Mouse (Mus musculus) spleen, adult 18-20 months (tissue): ENCODE measurements around the gene Dynlt3.
"Not testable (repeated sequence)": the region's sequence is repeated elsewhere in the genome, so short reads cannot be mapped to it uniquely, and the experiment has no call there.

ENCODE experiments used
- DNase-seq, 2 experiments: peaks; one replicate each; pipeline ENCODE4 v3.0.0; 2022; ENCODE audit warnings: mixed read lengths in 2 of 2

The Dynlt3 gene

DNA sequence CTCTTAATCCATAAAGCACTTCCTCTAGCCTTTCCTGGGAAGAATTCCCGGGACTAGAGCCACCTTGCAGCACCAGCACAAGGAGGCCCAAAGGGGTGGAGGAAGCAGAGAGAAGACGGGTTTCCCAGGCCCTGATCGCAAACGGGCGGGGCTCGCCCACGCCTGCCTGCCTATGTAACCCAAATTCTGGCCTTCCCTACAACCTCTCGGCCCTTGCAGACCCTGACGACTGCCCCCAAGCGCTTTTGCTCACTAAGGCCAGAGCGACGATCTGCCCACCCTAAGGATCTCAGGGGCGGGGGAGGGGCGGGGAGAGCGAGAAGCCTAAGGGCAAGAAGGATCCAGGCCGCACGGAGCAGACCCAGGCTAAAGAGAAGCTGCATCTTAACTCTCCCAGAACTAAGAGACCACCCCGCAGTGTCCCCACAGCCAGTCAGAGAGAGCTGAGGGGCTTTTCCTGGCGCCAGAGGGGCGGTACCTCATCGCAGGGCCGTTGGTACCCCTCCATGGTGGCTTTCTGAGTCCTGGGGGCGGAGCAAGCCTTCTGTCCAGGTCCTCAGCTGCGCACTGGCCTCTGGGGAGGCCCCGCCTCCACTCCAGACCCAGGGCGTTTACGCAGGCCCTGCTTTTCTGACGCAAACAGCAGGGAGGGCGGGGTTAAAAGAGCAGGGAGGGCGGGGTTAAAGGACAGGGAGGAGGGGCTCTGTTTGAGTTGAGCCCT lies at the start of gene Dynlt3:
Gene Dynlt3, minus strand, starts transcription at position 613 of the 721 bp plus-strand sequence.
- peak; percentile 66 to 69 for DNase-seq

DNA sequence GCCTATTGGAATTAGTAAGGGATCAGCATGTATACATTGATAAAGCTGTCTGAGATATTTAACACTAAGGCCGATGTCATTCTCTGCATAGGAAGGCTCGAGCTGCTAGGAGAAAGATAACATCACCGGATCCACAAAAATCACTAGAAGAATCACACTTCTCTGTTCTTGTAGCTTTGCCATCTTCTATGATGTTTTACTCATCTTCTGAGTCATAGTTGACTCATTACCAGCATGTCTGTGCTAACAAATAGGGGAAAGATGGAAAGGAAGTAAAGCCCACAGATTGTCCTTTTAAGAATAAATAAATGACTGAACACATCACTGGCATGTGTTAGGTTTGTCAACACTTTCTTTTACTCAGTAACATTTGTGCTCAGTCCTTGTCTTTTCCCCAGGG lies 37.0 kb upstream of the Dynlt3 start:
- DNase-seq: no peak

DNA sequence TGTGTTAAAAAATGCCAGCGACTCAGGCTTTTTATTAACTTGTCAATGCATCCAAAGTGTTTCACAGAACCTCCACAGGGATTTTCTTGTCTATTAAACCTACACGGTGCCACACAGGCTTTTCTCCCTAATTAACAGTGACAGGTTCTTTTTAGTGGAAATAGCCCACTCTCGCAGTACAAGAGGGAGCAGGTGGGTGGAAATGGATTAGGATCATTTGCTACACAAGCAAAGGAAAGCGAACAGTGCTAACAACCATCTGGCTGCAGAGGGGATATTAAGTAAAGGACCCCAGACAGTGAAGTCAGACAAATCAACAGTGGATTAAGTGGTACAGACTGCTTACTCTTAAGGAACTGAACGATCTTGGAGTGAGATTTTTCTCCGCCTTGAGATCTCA lies 33.2 kb upstream of the Dynlt3 start:
- no peak for DNase-seq

DNA sequence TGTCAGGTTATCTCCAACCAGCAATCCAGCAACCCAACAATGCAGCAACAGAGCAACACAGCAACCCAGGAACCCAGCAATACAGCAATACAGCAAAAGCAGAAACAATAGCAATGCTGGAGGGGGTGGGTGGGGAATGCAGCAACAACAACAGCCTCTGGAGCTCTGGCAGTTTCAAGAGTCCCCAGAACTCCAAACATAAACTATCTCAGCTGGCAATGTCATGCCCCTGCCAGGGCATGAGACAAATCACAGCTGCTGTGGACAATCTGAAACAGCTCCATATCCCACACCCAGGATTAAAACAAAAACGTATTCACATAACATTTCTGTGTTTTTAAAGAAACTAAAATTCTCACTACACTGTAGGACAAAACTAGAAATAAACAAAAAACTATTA lies 9.2 kb upstream of the Dynlt3 start:
- no peak for DNase-seq

DNA sequence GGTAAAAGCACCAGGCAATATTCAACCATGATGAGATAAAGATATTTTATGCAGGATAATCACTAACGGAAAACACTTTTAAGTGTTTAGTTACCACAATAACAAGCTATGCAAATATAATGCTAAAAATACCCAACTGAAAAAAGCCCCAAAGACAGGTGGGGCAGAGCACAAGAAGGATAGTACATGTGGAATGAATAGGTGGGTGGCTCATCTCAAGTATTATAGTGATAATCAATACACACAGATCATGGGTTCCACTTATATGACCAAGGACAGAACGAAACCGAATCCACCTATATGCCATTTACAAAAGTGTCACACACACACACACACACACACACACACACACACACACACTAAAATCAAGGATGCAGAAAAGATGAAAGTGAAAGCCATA lies 8.6 kb upstream of the Dynlt3 start:
- no peak for DNase-seq

DNA sequence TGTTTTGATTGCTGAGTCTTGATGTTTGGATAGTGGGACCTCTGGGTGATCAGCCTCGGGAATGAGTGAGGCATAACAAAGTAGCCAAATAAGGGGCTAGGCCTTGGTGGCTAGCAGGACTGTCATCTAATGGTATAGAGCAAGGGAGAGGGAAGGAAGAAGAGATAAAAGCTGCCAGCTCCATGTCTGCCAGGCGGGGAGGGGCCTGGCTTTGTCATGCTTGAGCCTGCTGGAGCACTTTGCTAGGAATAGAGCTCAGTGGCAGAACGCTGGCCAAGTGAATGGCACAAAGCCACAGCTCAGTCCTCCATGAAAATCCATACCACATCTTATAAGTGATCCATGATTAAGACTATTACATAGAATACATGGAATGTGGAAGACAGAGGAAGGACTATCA lies 10.0 kb downstream of the Dynlt3 start:
- DNase-seq: no peak

DNA sequence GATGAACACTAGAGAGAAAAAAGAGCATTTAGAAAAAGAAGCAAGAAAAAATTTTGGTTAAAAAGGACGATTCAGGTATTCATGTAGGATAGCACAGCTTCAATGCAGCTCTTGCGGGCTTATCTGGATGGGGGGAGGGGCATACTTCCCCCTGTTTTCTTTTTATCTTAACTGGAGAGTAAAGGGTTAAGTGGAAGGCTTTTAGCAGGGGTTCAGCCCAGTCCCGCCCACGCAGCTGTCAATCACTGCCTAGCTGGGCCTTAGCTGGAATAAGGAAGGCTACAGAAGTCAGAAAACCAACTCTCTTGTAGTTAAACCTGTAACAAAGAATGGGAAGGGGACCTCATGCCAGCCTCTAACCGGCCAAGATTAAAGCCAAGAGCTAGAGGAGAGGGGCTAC lies 22.2 kb downstream of the Dynlt3 start:
- not testable (repeated sequence) for DNase-seq

DNA sequence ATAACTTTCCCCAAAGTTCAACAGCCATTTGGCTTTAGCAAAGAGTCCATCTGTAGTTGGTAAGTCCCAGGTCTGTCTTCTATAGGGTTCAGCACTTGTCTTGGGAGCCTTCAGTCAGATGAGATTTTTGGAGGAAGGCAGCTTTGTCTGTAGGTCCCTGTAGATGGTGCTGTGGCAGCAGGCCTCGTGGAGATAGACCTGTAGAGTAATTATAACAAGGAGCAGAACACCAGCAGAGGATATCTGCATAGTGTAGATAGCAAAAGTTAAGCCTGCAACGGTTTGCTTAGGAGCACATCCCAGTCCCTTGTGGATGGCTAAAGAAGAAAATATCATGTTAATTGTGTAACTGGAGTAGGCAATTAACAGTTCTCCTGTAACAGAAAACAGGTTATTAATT lies 22.7 kb downstream of the Dynlt3 start:
- DNase-seq: not testable (repeated sequence)
